Mouse (Mus musculus): ENCODE results near the gene Bbs12.

GRCm38 (mm10) chr3:37331999-37332449 lies 19.7 kb downstream of the Bbs12 start:
- TF ChIP-seq CTCF (IDR thresholded peaks at IDR 0.05) (no peak), EP300 (IDR thresholded peaks at IDR 0.05) (no peak)
